Mouse (Mus musculus) liver, embryonic 13.5 days (tissue): Measurements from ENCODE around the gene Zfp1. TPM values are rescaled to one million over a fixed set of nuclear protein-coding genes. Genes with fewer than 3 reads are reported as not detected.
"Not testable (repeated sequence)": the region's sequence is repeated elsewhere in the genome, so short reads cannot be mapped to it uniquely, and the experiment has no call there.

Experiments
- ATAC-seq: fragments of 200-750 bp; cut with Nextera tagmentation; 2 replicates; pipeline ENCODE4 v1.8.0; 2017; ENCODE audit warnings: low read depth, mild to moderate bottlenecking, moderate number of reproducible peaks, moderate library complexity
- DNase-seq: peaks from one replicate; pipeline ENCODE4 v3.0.0; 2022
- H3K27ac ChIP-seq: fragments of 300-500 bp; sonication (generic); 2 replicates; pipeline ENCODE4 v1.5.1; 2015; ENCODE audit warnings: moderate library complexity, mild to moderate bottlenecking, inconsistent platforms
- H3K27me3 ChIP-seq: fragments of 300-500 bp; sonication (generic); 2 replicates; pipeline ENCODE4 v1.6.1; 2015; ENCODE audit warnings: mild to moderate bottlenecking, inconsistent platforms
- H3K36me3 ChIP-seq: fragments of 300-500 bp; sonication (generic); 2 replicates; pipeline ENCODE4 v1.6.1; 2015; ENCODE audit warnings: mild to moderate bottlenecking, inconsistent platforms
- H3K4me1 ChIP-seq: fragments of 300-500 bp; sonication (generic); replicated peaks from 2 replicates; pipeline ENCODE4 v1.6.1; 2015; ENCODE audit warnings: inconsistent platforms
- H3K4me2 ChIP-seq: fragments of 300-500 bp; sonication (generic); 2 replicates; pipeline ENCODE4 v1.6.1; 2015; ENCODE audit warnings: inconsistent platforms, mild to moderate bottlenecking, moderate library complexity
- H3K4me3 ChIP-seq: fragments of 300-500 bp; sonication (generic); replicated peaks from 2 replicates; pipeline ENCODE4 v1.5.1; 2015; ENCODE audit warnings: mild to moderate bottlenecking, inconsistent platforms
- H3K9ac ChIP-seq: fragments of 300-500 bp; sonication (generic); 2 replicates; pipeline ENCODE4 v1.6.1; 2015; ENCODE audit warnings: mild to moderate bottlenecking, inconsistent platforms
- H3K9me3 ChIP-seq: fragments of 300-500 bp; sonication (generic); replicated peaks from 2 replicates; pipeline ENCODE4 v1.6.1; 2016; ENCODE audit warnings: inconsistent platforms
- WGBS: fragments of 180-500 bp; shearing (Covaris S2); methylation state at CpG from one replicate; pipeline ENCODE4 v1.1.7; 2015; ENCODE audit not compliant: insufficient replicate concordance; 5-methylcytosine and 5-hydroxymethylcytosine counted together
- polyA plus RNA-seq: library from polyadenylated mRNA; unstranded; fragments of >200 nt; fragmentation: Nextera tagmentation; extraction: Ambion mirVana; gene quantifications from 2 replicates; pipeline ENCODE4 v1.2.1, GENCODE M21; 2015

Gene Zfp1
- polyA plus RNA-seq, 1 experiment from 2014 or later: 5.7 TPM

DNA sequence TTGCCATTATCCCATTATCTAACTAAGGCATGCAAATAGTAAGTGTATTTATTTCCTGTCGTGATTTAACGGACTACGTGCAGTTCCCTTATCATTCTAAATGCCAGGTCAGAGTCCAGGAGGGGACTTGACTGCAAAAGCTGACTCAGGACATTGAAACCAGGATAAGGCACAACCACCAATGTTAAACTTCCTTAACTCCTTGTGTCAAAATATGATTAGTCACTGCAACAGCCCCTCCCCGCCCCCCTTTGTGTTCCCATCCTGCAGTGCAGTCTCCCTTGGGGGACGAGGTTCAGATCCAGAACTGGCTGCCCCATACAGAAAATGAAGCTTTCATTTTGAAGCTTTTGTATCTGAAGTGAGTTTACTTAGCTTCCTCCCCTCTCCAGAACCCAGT lies 705 bp upstream of the Zfp1 start:
- Histone ChIP-seq H3K27me3 (no peaks in the 10 kb centered on the region), H3K4me3 (peak overlapping the region; percentile 79), H3K27ac (peak overlapping the region; percentile 70), H3K4me2 (peak overlapping the region; percentile 99), H3K36me3 (no peaks in the 10 kb centered on the region), H3K9ac (peak overlapping the region; percentile 85), H3K4me1 (peaks cover 39% of the 10 kb centered on the region), H3K9me3 (no peaks in the 10 kb centered on the region)
- ATAC-seq (peak; percentile 4; the same call in 1 of the 2 replicates), DNase-seq (peak; percentile 47)
- WGBS: 1% methylated on average over 5 of the region's 5 CpGs

DNA sequence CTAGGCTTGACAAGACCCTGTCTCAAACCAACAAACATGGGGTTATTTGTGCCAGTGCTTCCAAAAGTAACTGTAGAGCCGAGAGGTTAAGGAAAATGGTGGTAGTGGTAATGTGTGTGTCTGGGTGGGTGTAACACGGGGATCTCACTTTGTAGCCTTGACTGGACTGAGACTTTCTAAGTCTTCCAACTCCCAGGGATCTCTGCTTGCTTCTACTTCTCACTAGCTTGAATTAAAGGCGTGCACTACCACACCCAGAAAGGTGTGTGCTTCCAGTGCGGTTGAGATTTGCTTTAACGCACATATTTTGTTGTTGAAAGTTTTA lies 300 bp upstream of the Zfp1 start:
- Histone ChIP-seq H3K36me3 (no peaks in the 10 kb centered on the region), H3K27ac (peak overlapping the region; percentile 70), H3K9me3 (no peaks in the 10 kb centered on the region), H3K27me3 (no peaks in the 10 kb centered on the region), H3K4me1 (peaks cover 41% of the 10 kb centered on the region), H3K4me2 (peak overlapping the region; percentile 99), H3K4me3 (peak overlapping the region; percentile 79), H3K9ac (peak overlapping the region; percentile 85)
- 3% methylated on average over 5 of the region's 5 CpGs for WGBS
- ATAC-seq (peak; percentile 52), DNase-seq (no peak)

DNA sequence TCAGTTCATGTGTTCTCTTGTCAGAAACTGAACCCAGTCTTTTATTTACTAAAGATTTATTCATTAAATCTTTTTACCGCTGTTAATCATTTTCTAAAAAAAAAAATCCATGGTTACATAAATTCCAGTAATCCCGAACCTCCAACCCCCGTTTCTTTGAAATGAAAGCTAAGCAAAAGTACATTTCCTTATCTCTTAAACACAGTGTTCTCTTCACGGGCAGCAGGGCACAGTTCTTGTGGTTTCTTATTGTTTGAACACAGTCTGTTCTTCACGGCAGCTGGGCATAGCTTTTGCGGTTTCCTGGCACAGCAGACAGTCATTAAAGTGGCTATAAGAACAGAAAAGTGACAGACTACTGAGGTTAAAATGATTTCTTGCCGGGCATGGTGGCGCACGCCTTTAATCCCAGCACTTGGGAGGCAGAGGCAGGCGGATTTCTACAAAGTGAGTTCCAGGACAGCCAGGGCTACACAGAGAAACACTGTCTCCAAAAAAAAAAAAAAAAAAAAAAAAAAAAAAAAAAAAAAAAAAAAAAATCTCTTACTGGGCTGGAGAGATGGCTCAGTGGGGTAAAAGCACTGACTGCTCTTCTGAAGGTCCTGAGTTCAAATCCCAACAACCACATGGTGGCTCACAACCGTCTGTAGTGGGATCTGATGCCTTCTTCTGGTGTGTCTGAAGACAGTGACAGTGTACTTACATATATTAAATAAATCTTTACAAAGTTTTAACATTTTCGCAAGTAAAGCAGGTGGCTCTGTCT lies 1.3 kb downstream of the Zfp1 start:
- H3K27me3 ChIP-seq, ATAC-seq, H3K36me3 ChIP-seq, H3K9me3 ChIP-seq: not testable (repeated sequence)
- peaks cover 55% of the 10 kb centered on the region for H3K4me1 ChIP-seq
- H3K4me2 ChIP-seq: peak overlapping the region; percentile 99
- WGBS: 17% methylated on average over 12 of the region's 12 CpGs
- peak; percentile 49 for DNase-seq
- H3K4me3 ChIP-seq: peak overlapping the region; percentile 79
- H3K9ac ChIP-seq: peak overlapping the region; percentile 85
- H3K27ac ChIP-seq: peak overlapping the region; percentile 91

DNA sequence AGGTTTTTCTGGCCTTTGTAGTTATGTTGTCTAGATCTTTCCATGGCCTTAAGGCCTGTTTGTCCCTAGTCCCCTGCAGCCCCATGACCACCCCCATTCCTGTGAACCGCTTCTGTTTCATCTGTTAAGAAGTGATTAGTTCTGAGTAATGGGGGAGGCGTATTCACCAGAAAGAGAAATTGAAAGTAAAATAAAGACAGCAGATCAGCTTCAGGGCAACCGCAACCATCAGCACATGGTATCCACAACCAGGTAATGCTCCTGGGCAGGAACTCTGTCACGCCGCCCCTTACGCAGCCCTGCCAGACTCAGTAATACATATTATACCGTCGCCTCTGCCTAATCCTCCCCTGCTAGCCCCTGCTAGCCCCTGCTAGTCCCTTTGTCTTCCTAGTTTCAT lies 2.5 kb downstream of the Zfp1 start:
- H3K9ac ChIP-seq: no peak overlapping the region
- H3K9me3 ChIP-seq: no peaks in the 10 kb centered on the region
- no peaks in the 10 kb centered on the region for H3K36me3 ChIP-seq
- H3K4me1 ChIP-seq: peaks cover 55% of the 10 kb centered on the region
- DNase-seq: no peak
- no peak overlapping the region for H3K27ac ChIP-seq
- no peak overlapping the region for H3K4me3 ChIP-seq
- WGBS: 78% methylated on average over 8 of the region's 8 CpGs
- H3K4me2 ChIP-seq: no peak overlapping the region
- no peak for ATAC-seq
- no peaks in the 10 kb centered on the region for H3K27me3 ChIP-seq

DNA sequence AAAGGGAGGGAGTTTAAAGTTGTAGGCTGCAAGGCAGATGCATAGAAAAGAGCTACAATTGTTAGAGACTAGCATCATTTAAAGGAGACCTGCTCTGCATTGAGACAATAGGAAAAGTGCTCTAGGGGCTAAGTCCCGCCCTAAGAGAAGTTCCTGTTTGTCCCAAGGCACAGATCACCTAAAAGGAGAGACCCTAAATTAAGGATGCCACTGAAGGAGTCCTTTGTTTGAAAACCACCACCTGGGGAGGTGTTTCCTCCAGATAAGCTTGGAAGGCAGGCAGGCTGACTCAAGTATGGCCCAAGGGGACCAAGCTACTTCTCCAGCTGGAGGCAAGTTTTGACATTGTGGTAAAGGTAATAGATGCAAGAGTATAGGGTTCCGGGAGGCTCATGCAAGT lies 5.6 kb downstream of the Zfp1 start:
- Histone ChIP-seq H3K9ac (no peak overlapping the region), H3K27ac (no peak overlapping the region), H3K4me2 (no peak overlapping the region), H3K27me3 (no peaks in the 10 kb centered on the region), H3K4me3 (no peak overlapping the region), H3K9me3 (no peaks in the 10 kb centered on the region), H3K36me3 (no peaks in the 10 kb centered on the region), H3K4me1 (peaks cover 42% of the 10 kb centered on the region)
- DNase-seq (no peak), ATAC-seq (no peak)
- 23% methylated on average over 2 of the region's 2 CpGs for WGBS

DNA sequence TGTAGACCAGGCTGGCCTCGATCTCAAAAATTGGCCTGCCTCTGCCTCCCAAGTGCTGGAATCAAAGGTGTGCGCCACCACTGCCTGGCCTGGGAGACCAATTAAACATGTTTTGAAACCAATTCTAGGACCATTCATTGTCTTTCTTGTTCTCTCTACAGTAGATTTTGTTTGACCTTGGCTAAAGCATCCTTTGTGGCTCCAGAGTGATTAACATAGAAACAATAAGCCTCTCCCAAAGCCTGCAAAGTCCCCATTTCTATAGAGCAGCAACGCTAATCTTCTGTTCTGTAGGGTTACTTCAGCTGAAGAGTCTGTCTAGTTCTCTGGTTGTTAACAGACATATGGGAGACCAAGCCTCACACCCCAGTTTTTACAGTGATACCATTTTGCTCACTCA lies 7.5 kb downstream of the Zfp1 start:
- no peak for DNase-seq
- no peak for ATAC-seq
- H3K36me3 ChIP-seq: no peaks in the 10 kb centered on the region
- H3K4me3 ChIP-seq: no peak overlapping the region
- H3K9me3 ChIP-seq: no peaks in the 10 kb centered on the region
- WGBS: 74% methylated on average over 3 of the region's 3 CpGs
- H3K4me2 ChIP-seq: no peak overlapping the region
- no peak overlapping the region for H3K27ac ChIP-seq
- H3K4me1 ChIP-seq: peaks cover 27% of the 10 kb centered on the region
- no peaks in the 10 kb centered on the region for H3K27me3 ChIP-seq
- no peak overlapping the region for H3K9ac ChIP-seq

- WGBS: 85% methylated on average over 2 of the region's 2 CpGs
- Histone ChIP-seq H3K9ac (no peak overlapping the region), H3K4me2 (no peak overlapping the region), H3K27me3 (no peaks in the 10 kb centered on the region), H3K4me3 (no peak overlapping the region), H3K4me1 (peaks cover 23% of the 10 kb centered on the region), H3K36me3 (no peaks in the 10 kb centered on the region), H3K27ac (no peak overlapping the region), H3K9me3 (no peaks in the 10 kb centered on the region)
- ATAC-seq: no peak
- no peak for DNase-seq
Observed at GRCm38 (mm10) chr8:111653524-111653923, 10.3 kb downstream of the Zfp1 start.

DNA sequence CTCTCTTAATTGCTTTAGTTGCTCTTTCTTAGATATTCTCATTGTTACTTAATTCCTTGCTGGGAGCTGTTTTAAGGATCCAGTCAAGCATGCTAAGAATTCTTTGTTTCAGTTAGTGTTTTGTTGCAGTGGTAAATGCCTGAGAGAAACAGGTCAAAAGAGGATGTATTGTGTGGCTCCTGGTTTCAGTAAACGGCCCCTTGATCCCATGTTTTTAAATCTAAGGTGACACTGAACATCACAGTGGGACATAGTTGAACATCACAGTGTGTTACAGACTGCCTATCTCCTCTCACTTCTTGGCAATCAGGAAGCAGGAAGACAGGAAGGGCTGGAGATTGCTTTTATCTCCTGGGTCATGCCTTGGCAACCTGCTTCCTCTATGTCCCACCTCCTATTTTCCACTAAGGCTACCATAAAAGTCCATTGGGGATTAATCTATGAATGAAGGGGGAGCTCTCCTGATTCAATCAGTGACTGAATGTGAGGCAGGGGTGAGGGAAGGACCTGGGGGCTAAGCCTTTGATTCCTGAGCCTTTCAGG lies 14.2 kb downstream of the Zfp1 start:
- Histone ChIP-seq H3K9me3 (no peaks in the 10 kb centered on the region), H3K4me3 (no peak overlapping the region), H3K27ac (no peak overlapping the region), H3K9ac (no peak overlapping the region), H3K4me1 (peaks cover 21% of the 10 kb centered on the region), H3K27me3 (no peaks in the 10 kb centered on the region), H3K4me2 (no peak overlapping the region), H3K36me3 (peaks cover 11% of the 10 kb centered on the region; the same call in 1 of the 2 replicates)
- WGBS: 5% methylated on average over 1 of the region's 1 CpGs
- DNase-seq: no peak
- no peak for ATAC-seq

GRCm38 (mm10) chr8:111658819-111659423 lies 15.7 kb downstream of the Zfp1 start:
- Histone ChIP-seq H3K4me3 (no peak overlapping the region), H3K36me3 (peaks cover 11% of the 10 kb centered on the region; the same call in 1 of the 2 replicates), H3K4me1 (peaks cover 21% of the 10 kb centered on the region), H3K4me2 (no peak overlapping the region), H3K27ac (0 out of 2 replicates have a peak overlapping the region, but pooled peaks have one; percentile 5), H3K27me3 (no peaks in the 10 kb centered on the region), H3K9me3 (no peaks in the 10 kb centered on the region), H3K9ac (no peak overlapping the region)
- DNase-seq: no peak
- no peak for ATAC-seq
- WGBS: 30% methylated on average over 6 of the region's 6 CpGs

DNA sequence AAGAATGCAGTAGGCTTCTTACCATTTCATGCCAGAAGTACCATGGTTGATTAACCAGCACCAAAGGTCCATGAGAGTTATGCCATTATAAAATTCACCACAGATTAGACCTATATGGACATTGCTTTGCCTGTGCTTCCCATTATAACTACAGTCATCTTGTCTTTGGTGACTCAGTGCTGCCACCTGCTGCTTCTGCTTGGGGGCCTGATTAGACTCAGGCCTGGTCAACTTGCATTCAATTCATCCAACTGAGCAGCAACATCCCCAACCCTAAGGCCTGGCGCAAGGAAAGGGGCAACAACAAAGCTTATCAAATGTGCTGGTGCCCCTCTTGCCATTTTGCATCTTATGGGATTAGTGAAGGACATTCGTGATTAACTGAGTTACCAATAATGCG lies 19.3 kb downstream of the Zfp1 start:
- Histone ChIP-seq H3K36me3 (peaks cover 15% of the 10 kb centered on the region; the same call in 1 of the 2 replicates), H3K27me3 (no peaks in the 10 kb centered on the region), H3K9me3 (no peaks in the 10 kb centered on the region), H3K4me1 (peaks cover 11% of the 10 kb centered on the region), H3K27ac (no peak overlapping the region), H3K9ac (no peak overlapping the region), H3K4me3 (no peak overlapping the region), H3K4me2 (no peak overlapping the region)
- ATAC-seq (no peak), DNase-seq (peak; percentile 38)
- WGBS: 75% methylated on average over 3 of the region's 3 CpGs

DNA sequence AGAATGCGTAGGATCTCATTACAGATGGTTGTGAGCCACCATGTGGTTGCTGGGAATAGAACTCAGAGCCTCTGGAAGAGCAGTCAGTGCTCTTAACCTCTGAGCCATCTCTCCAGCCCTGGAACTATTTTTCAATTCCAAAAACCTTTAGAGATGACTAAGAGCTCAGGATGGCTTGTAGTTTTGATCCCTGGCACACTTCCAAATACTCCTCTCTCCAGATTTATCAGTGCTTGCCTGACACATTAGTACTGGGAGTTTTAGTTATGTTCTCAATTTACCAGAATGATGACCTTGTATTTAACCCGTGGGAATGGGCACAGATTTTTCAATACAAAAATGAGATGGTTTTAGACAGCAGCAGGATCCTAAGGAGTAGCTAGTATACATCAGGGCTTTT lies 23.6 kb downstream of the Zfp1 start:
- ATAC-seq (no peak), DNase-seq (no peak)
- Histone ChIP-seq H3K4me3 (no peak overlapping the region), H3K9me3 (no peaks in the 10 kb centered on the region), H3K4me2 (no peak overlapping the region), H3K27ac (no peak overlapping the region), H3K9ac (no peak overlapping the region), H3K36me3 (peaks cover 33% of the 10 kb centered on the region), H3K27me3 (no peaks in the 10 kb centered on the region), H3K4me1 (no peaks in the 10 kb centered on the region)
- 67% methylated on average over 2 of the region's 2 CpGs for WGBS
